Mouse (Mus musculus) liver, embryonic 15.5 days (tissue): ENCODE results near the gene Ehmt2. TPM values are rescaled to one million over a fixed set of nuclear protein-coding genes. Genes with fewer than 3 reads are reported as not detected.
A peak's percentile ranks its signal among the peaks of the same experiment; 100 is the strongest.
"Not testable (repeated sequence)": the region's sequence is repeated elsewhere in the genome, so short reads cannot be mapped to it uniquely, and the experiment has no call there.

ENCODE experiments used
- ATAC-seq: fragments of 200-750 bp; cut with Nextera tagmentation; 2 replicates; pipeline ENCODE4 v1.8.0; 2017; ENCODE audit warnings: moderate number of reproducible peaks, mild to moderate bottlenecking, moderate library complexity; ENCODE audit not compliant: insufficient read depth
- H3K27ac ChIP-seq: fragments of 300-500 bp; sonication (generic); replicated peaks from 2 replicates; pipeline ENCODE4 v1.5.1; 2015; ENCODE audit warnings: mild to moderate bottlenecking, inconsistent platforms
- H3K27me3 ChIP-seq: fragments of 300-500 bp; sonication (generic); 2 replicates; pipeline ENCODE4 v1.6.1; 2015; ENCODE audit warnings: mild to moderate bottlenecking, inconsistent platforms
- H3K36me3 ChIP-seq: fragments of 300-500 bp; sonication (generic); replicated peaks from 2 replicates; pipeline ENCODE4 v1.6.1; 2015; ENCODE audit warnings: moderate library complexity, mild to moderate bottlenecking, inconsistent platforms
- H3K4me1 ChIP-seq: fragments of 300-500 bp; sonication (generic); replicated peaks from 2 replicates; pipeline ENCODE4 v1.6.1; 2015; ENCODE audit warnings: inconsistent platforms
- H3K4me2 ChIP-seq: fragments of 300-500 bp; sonication (generic); 2 replicates; pipeline ENCODE4 v1.6.1; 2015; ENCODE audit warnings: moderate library complexity, mild to moderate bottlenecking, inconsistent platforms
- H3K4me3 ChIP-seq: fragments of 300-500 bp; sonication (generic); replicated peaks from 2 replicates; pipeline ENCODE4 v1.5.1; 2015; ENCODE audit warnings: mild to moderate bottlenecking, inconsistent platforms
- H3K9ac ChIP-seq: fragments of 300-500 bp; sonication (generic); 2 replicates; pipeline ENCODE4 v1.6.1; 2015; ENCODE audit warnings: moderate library complexity, mild to moderate bottlenecking, inconsistent platforms
- H3K9me3 ChIP-seq: fragments of 300-500 bp; sonication (generic); replicated peaks from 2 replicates; pipeline ENCODE4 v1.6.1; 2016; ENCODE audit warnings: inconsistent platforms
- WGBS: fragments of 180-500 bp; shearing (Covaris S2); methylation state at CpG from one replicate; pipeline ENCODE4 v1.1.7; 2015; ENCODE audit warnings: mixed read lengths; ENCODE audit not compliant: insufficient replicate concordance; 5-methylcytosine and 5-hydroxymethylcytosine counted together
- polyA plus RNA-seq: library from polyadenylated mRNA; unstranded; fragments of >200 nt; fragmentation: Nextera tagmentation; extraction: Ambion mirVana; gene quantifications from 2 replicates; pipeline ENCODE4 v1.2.1, GENCODE M21; 2015

Ehmt2 gene
- polyA plus RNA-seq, 1 experiment from 2014 or later, result 14.6 TPM

GRCm38 (mm10) chr17:34946486-34947140 lies 48.3 kb downstream of the Ehmt2 start:
- 71% methylated on average over 5 of the region's 5 CpGs for WGBS
- H3K9me3 ChIP-seq, result no peaks in the 10 kb centered on the region

GRCm38 (mm10) chr17:34947606-34948005 lies 49.3 kb downstream of the Ehmt2 start:
- 23% methylated on average over 8 of the region's 8 CpGs for WGBS
- Histone ChIP-seq H3K27ac (no peak overlapping the region), H3K9ac (no peak overlapping the region), H3K4me3 (no peak overlapping the region), H3K4me2 (no peak overlapping the region), H3K9me3 (no peaks in the 10 kb centered on the region), H3K4me1 (peaks cover 29% of the 10 kb centered on the region), H3K27me3 (no peaks in the 10 kb centered on the region), H3K36me3 (peaks cover 17% of the 10 kb centered on the region)
- ATAC-seq, result no peak

More at GRCm38 (mm10) chr17:34946486-34947140, 48.3 kb downstream of the Ehmt2 start:
- Histone ChIP-seq H3K4me3 (no peak overlapping the region), H3K4me2 (no peak overlapping the region), H3K9ac (no peak overlapping the region), H3K36me3 (peaks cover 17% of the 10 kb centered on the region), H3K4me1 (peaks cover 29% of the 10 kb centered on the region), H3K27ac (no peak overlapping the region), H3K27me3 (no peaks in the 10 kb centered on the region)
- no peak for ATAC-seq

GRCm38 (mm10) chr17:34948721-34949552 lies 50.7 kb downstream of the Ehmt2 start:
- not testable (repeated sequence) for H3K27me3 ChIP-seq, H3K9me3 ChIP-seq, ATAC-seq, H3K4me3 ChIP-seq, H3K4me2 ChIP-seq
- Histone ChIP-seq H3K9ac (peak overlapping the region; percentile 0; the same call in 1 of the 2 replicates), H3K36me3 (peaks cover 17% of the 10 kb centered on the region), H3K27ac (peak overlapping the region; percentile 81; the same call in 1 of the 2 replicates), H3K4me1 (peaks cover 36% of the 10 kb centered on the region)
- 34% methylated on average over 9 of the region's 9 CpGs for WGBS

- peak overlapping the region; percentile 5; the same call in 1 of the 2 replicates for H3K4me2 ChIP-seq
- H3K36me3 ChIP-seq, result peaks cover 17% of the 10 kb centered on the region
- H3K27ac ChIP-seq, result peak overlapping the region; percentile 81; the same call in 1 of the 2 replicates
- no peak overlapping the region for H3K4me3 ChIP-seq
- 15% methylated on average over 4 of the region's 4 CpGs for WGBS
- H3K9me3 ChIP-seq, result no peaks in the 10 kb centered on the region
- no peaks in the 10 kb centered on the region for H3K27me3 ChIP-seq
- no peak overlapping the region for H3K9ac ChIP-seq
- peak; percentile 7; the same call in 1 of the 2 replicates for ATAC-seq
- peaks cover 36% of the 10 kb centered on the region for H3K4me1 ChIP-seq
These were observed 51.3 kb downstream of the Ehmt2 start for GRCm38 (mm10) chr17:34949553-34949969.

GRCm38 (mm10) chr17:34950514-34951455 lies 52.5 kb downstream of the Ehmt2 start:
- H3K27ac ChIP-seq, result peak overlapping the region; percentile 81
- peak overlapping the region; percentile 86 for H3K4me2 ChIP-seq
- 13% methylated on average over 10 of the region's 10 CpGs for WGBS
- peaks cover 17% of the 10 kb centered on the region for H3K36me3 ChIP-seq
- ATAC-seq, result no peak
- peaks cover 36% of the 10 kb centered on the region for H3K4me1 ChIP-seq
- peak overlapping the region; percentile 78 for H3K9ac ChIP-seq
- H3K27me3 ChIP-seq, result peaks cover 9% of the 10 kb centered on the region
- H3K4me3 ChIP-seq, result peak overlapping the region; percentile 73
- no peaks in the 10 kb centered on the region for H3K9me3 ChIP-seq

GRCm38 (mm10) chr17:34951636-34952377 lies 53.5 kb downstream of the Ehmt2 start:
- Histone ChIP-seq H3K36me3 (peaks cover 17% of the 10 kb centered on the region), H3K27me3 (peaks cover 17% of the 10 kb centered on the region), H3K9ac (peak overlapping the region; percentile 78), H3K4me3 (peak overlapping the region; percentile 73), H3K27ac (peak overlapping the region; percentile 81), H3K9me3 (no peaks in the 10 kb centered on the region), H3K4me1 (peaks cover 36% of the 10 kb centered on the region), H3K4me2 (peak overlapping the region; percentile 86)
- WGBS, result under 1% methylated on average over 29 of the region's 29 CpGs
- ATAC-seq, result peak; percentile 16

- ATAC-seq, result peak; percentile 73
- H3K36me3 ChIP-seq, result peaks cover 17% of the 10 kb centered on the region
- H3K4me1 ChIP-seq, result peaks cover 36% of the 10 kb centered on the region
- WGBS, result under 1% methylated on average over 23 of the region's 23 CpGs
- peak overlapping the region; percentile 73 for H3K4me3 ChIP-seq
- peak overlapping the region; percentile 86 for H3K4me2 ChIP-seq
- H3K9me3 ChIP-seq, result no peaks in the 10 kb centered on the region
- H3K9ac ChIP-seq, result peak overlapping the region; percentile 78
- H3K27ac ChIP-seq, result peak overlapping the region; percentile 81
- H3K27me3 ChIP-seq, result peaks cover 24% of the 10 kb centered on the region
These were observed 54.2 kb downstream of the Ehmt2 start for GRCm38 (mm10) chr17:34952378-34953040.

- no peak overlapping the region for H3K27ac ChIP-seq
- peak overlapping the region; percentile 73; the same call in 1 of the 2 replicates for H3K4me3 ChIP-seq
- peaks cover 36% of the 10 kb centered on the region for H3K4me1 ChIP-seq
- peaks cover 17% of the 10 kb centered on the region for H3K36me3 ChIP-seq
- H3K4me2 ChIP-seq, result peak overlapping the region; percentile 86; the same call in 1 of the 2 replicates
- no peak overlapping the region for H3K9ac ChIP-seq
- ATAC-seq, result no peak
- WGBS, result 63% methylated on average over 3 of the region's 3 CpGs
- peaks cover 28% of the 10 kb centered on the region for H3K27me3 ChIP-seq
- no peaks in the 10 kb centered on the region for H3K9me3 ChIP-seq
These were observed 55.0 kb downstream of the Ehmt2 start for GRCm38 (mm10) chr17:34953258-34953657.

GRCm38 (mm10) chr17:34953904-34954303 lies 55.6 kb downstream of the Ehmt2 start:
- no peak overlapping the region for H3K4me2 ChIP-seq
- no peak for ATAC-seq
- H3K9me3 ChIP-seq, result no peaks in the 10 kb centered on the region
- H3K9ac ChIP-seq, result no peak overlapping the region
- no peak overlapping the region for H3K27ac ChIP-seq
- H3K36me3 ChIP-seq, result peaks cover 17% of the 10 kb centered on the region
- H3K27me3 ChIP-seq, result peaks cover 32% of the 10 kb centered on the region
- H3K4me3 ChIP-seq, result no peak overlapping the region
- WGBS, result 72% methylated on average over 4 of the region's 4 CpGs
- peaks cover 32% of the 10 kb centered on the region for H3K4me1 ChIP-seq
